Mouse (Mus musculus): ENCODE measurements around the gene 1110051M20Rik.

DNA sequence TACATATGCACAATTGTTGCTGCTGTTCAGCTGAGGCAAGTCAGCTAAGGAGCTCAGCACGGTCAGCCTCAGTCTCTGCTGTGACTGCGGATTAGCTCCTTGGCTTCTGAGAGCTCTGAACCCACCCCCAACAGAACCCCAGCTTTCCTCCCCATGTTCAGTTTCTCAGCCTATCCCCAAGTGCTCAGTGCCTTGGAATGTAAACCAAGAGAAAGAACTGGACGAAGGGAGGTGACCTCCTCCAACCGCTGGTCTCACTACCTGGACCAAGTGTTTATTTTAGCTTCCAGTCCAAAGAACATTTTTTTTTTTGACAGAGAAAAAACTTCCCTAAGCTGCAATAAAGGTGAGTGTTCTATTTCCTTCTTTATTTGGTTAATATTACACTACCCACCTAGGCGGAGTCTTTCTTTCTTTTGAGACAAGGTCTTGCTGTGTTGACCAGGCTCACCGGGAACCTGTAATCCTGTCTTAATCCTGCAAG is 94.5 kb downstream of the 1110051M20Rik start:
- TF ChIP-seq CTCF (IDR thresholded peaks at IDR 0.05; ENCODE audit: borderline replicate concordance, insufficient read depth, low read depth, low read length) (no peak), POLR2A (IDR thresholded peaks at IDR 0.05; ENCODE audit: borderline replicate concordance, insufficient read depth, low read length) (no peak)

Data from cerebellum, adult 2 months (tissue).